Mouse (Mus musculus): Measurements from ENCODE around the gene Irf5.
A peak's percentile ranks its signal among the peaks of the same experiment; 100 is the strongest.

Irf5 gene

GRCm38 (mm10) chr6:29526281-29527251, at the start of gene Irf5:
Irf5 (plus strand) TSS chr6:29526625.
- no peak for DNase-seq

GRCm38 (mm10) chr6:29482691-29483090, 43.7 kb upstream of the Irf5 start:
- no peak for DNase-seq

- peak; percentile 44 for DNase-seq
These were observed 41.5 kb upstream of the Irf5 start for GRCm38 (mm10) chr6:29484716-29485559.

GRCm38 (mm10) chr6:29485951-29486350, 40.5 kb upstream of the Irf5 start:
- DNase-seq: no peak

- no peak for DNase-seq
These were observed 32.3 kb upstream of the Irf5 start for GRCm38 (mm10) chr6:29494101-29494500.

- no peak for DNase-seq
These were observed 30.2 kb upstream of the Irf5 start for GRCm38 (mm10) chr6:29496270-29496669.

- no peak for DNase-seq
These were observed 28.6 kb upstream of the Irf5 start for GRCm38 (mm10) chr6:29497791-29498190.

- no peak for DNase-seq
These were observed 26.2 kb upstream of the Irf5 start for GRCm38 (mm10) chr6:29500177-29500576.

- DNase-seq: no peak
These were observed 25.6 kb upstream of the Irf5 start for GRCm38 (mm10) chr6:29500810-29501209.

- no peak for DNase-seq
These were observed 24.8 kb upstream of the Irf5 start for GRCm38 (mm10) chr6:29501599-29501998.

- DNase-seq: no peak
These were observed 20.9 kb upstream of the Irf5 start for GRCm38 (mm10) chr6:29505493-29505892.

- no peak for DNase-seq
These were observed 19.6 kb upstream of the Irf5 start for GRCm38 (mm10) chr6:29506834-29507233.

GRCm38 (mm10) chr6:29507447-29508309, 18.7 kb upstream of the Irf5 start, which contains the start of gene Kcp:
Kcp (minus strand) TSS chr6:29507952.
- no peak for DNase-seq

- no peak for DNase-seq
These were observed 17.3 kb upstream of the Irf5 start for GRCm38 (mm10) chr6:29509086-29509485.

- DNase-seq: no peak
These were observed 13.1 kb upstream of the Irf5 start for GRCm38 (mm10) chr6:29513284-29513683.

GRCm38 (mm10) chr6:29517139-29517538, 9.3 kb upstream of the Irf5 start:
- peak; percentile 13 for DNase-seq

- DNase-seq: no peak
These were observed 3.7 kb upstream of the Irf5 start for GRCm38 (mm10) chr6:29522626-29523300.

- no peak for DNase-seq
These were observed 3.0 kb upstream of the Irf5 start for GRCm38 (mm10) chr6:29523301-29524033.

GRCm38 (mm10) chr6:29524034-29524489, 2.4 kb upstream of the Irf5 start:
- DNase-seq: no peak

- DNase-seq: no peak
These were observed 1.2 kb upstream of the Irf5 start for GRCm38 (mm10) chr6:29525256-29525655.
